Mouse (Mus musculus) embryonic fibroblast, embryonic 13.5 days (primary cell): ENCODE results near the gene Prdm16.

Experiments
- CTCF ChIP-seq: IDR thresholded peaks from 2 replicates; pipeline ENCODE4 v1.5.1; 2011; ENCODE audit warnings: mild to moderate bottlenecking, control low read depth, low read length, moderate library complexity, borderline replicate concordance; ENCODE audit not compliant: insufficient read depth
- POLR2A ChIP-seq: IDR thresholded peaks from 2 replicates; pipeline ENCODE4 v1.6.1; 2011; ENCODE audit warnings: low read depth, mild to moderate bottlenecking, control low read depth, low read length, moderate library complexity

- no peak for TF ChIP-seq CTCF
- no peak for TF ChIP-seq POLR2A
Observed at GRCm38 (mm10) chr4:154390333-154391080, 246.2 kb downstream of the Prdm16 start.
